Mouse (Mus musculus) neural tube, embryonic 15.5 days (tissue): Measurements from ENCODE around the gene Tfap4. TPM values are rescaled to one million over a fixed set of nuclear protein-coding genes. Genes with fewer than 3 reads are reported as not detected.
A peak's percentile ranks its signal among the peaks of the same experiment; 100 is the strongest.

Experiments used
- ATAC-seq: fragments of 200-750 bp; cut with Nextera tagmentation; 2 replicates; pipeline ENCODE4 v1.8.0; 2017; ENCODE audit warnings: mild to moderate bottlenecking, moderate TSS enrichment, moderate library complexity; ENCODE audit not compliant: low FRiP score
- H3K27ac ChIP-seq: fragments of 300-500 bp; sonication (generic); replicated peaks from 2 replicates; pipeline ENCODE4 v1.5.1; 2015; ENCODE audit warnings: mild to moderate bottlenecking, inconsistent platforms
- H3K27me3 ChIP-seq: fragments of 300-500 bp; sonication (generic); replicated peaks from 2 replicates; pipeline ENCODE4 v1.6.1; 2015; ENCODE audit warnings: inconsistent platforms
- H3K36me3 ChIP-seq: fragments of 300-500 bp; sonication (generic); 2 replicates; pipeline ENCODE4 v1.6.1; 2015; ENCODE audit warnings: inconsistent platforms
- H3K4me1 ChIP-seq: fragments of 300-500 bp; sonication (generic); 2 replicates; pipeline ENCODE4 v1.6.1; 2015; ENCODE audit warnings: inconsistent platforms
- H3K4me2 ChIP-seq: fragments of 300-500 bp; sonication (generic); 2 replicates; pipeline ENCODE4 v1.6.1; 2015; ENCODE audit warnings: inconsistent platforms, mild to moderate bottlenecking, moderate library complexity
- H3K4me3 ChIP-seq: fragments of 300-500 bp; sonication (generic); replicated peaks from 2 replicates; pipeline ENCODE4 v1.5.1; 2015; ENCODE audit warnings: mild to moderate bottlenecking, inconsistent platforms
- H3K9ac ChIP-seq: fragments of 300-500 bp; sonication (generic); replicated peaks from 2 replicates; pipeline ENCODE4 v1.6.1; 2015; ENCODE audit warnings: mild to moderate bottlenecking, inconsistent platforms
- H3K9me3 ChIP-seq: fragments of 300-500 bp; sonication (generic); replicated peaks from 2 replicates; pipeline ENCODE4 v1.6.1; 2016; ENCODE audit warnings: inconsistent platforms
- WGBS: fragments of 180-500 bp; shearing (Covaris S2); methylation state at CpG from one replicate; pipeline ENCODE4 v1.1.7; 2015; ENCODE audit warnings: mixed read lengths; 5-methylcytosine and 5-hydroxymethylcytosine counted together
- polyA plus RNA-seq: library from polyadenylated mRNA; unstranded; fragments of >200 nt; fragmentation: Nextera tagmentation; extraction: Ambion mirVana; gene quantifications from 2 replicates; pipeline ENCODE4 v1.2.1, GENCODE M21; 2015

The Tfap4 gene
- 8.6 and 12.3 TPM in 2 replicates for polyA plus RNA-seq

DNA sequence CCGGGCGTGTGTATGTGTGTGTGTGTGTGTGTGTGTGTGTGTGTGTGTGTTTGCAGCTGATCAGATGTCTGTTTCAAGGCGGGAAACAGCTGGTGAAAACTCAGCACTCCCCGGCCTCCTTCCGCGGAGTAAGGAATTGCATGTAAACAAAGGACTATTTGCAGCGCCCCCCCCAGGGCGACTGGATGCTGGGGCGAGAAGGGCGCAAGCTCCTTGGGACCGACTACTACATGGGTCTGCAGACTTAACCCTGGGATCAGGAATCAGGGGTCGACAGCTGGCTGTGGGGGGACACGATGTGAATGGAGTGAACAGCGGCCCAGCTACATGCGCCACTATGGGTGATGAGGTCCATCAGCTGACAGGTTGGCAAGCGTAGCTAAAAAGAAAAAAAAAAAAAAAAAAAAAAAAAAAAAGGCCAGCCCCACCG lies at the start of gene Tfap4:
Gene Tfap4 (minus strand): TSS at position 140 of the 430 bp plus-strand sequence.
- ATAC-seq: peak; percentile 20
- Histone ChIP-seq H3K36me3 (no peaks in the 10 kb centered on the region), H3K9me3 (no peaks in the 10 kb centered on the region), H3K9ac (peak within 1 kb of the TSS; percentile 72), H3K27me3 (no peaks in the 10 kb centered on the region), H3K4me2 (peak within 1 kb of the TSS; percentile 95), H3K4me3 (peak within 1 kb of the TSS; percentile 73), H3K27ac (peak within 1 kb of the TSS; percentile 96), H3K4me1 (peaks cover 24% of the 10 kb centered on the region)
- WGBS: 0% methylated on average over 15 of the region's 17 CpGs

DNA sequence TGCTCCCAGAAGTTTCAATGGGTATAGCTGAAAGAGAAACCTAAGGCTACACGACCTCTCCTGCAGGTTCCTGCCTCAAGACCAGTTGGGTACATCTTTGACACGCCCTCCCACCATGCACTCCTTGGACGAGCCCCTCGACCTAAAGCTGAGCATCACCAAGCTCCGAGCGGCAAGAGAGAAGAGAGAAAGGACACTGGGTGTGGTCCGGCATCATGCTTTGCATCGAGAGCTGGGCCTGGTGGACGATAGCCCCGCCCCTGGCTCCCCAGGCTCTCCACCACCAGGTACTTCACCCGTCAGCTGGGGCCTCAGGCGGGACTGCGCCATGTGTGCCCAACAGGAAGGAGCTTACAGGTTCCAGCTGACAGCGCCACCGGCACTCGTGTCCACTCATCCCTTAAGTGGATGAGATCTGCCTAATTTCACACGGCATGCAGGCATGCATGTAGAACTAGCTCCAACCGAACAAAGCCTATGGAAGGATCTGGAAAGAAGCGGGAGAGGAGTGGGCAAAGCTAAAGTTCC lies 48.9 kb upstream of the Tfap4 start:
- H3K27me3 ChIP-seq: no peaks in the 10 kb centered on the region
- WGBS: 86% methylated on average over 19 of the region's 19 CpGs

DNA sequence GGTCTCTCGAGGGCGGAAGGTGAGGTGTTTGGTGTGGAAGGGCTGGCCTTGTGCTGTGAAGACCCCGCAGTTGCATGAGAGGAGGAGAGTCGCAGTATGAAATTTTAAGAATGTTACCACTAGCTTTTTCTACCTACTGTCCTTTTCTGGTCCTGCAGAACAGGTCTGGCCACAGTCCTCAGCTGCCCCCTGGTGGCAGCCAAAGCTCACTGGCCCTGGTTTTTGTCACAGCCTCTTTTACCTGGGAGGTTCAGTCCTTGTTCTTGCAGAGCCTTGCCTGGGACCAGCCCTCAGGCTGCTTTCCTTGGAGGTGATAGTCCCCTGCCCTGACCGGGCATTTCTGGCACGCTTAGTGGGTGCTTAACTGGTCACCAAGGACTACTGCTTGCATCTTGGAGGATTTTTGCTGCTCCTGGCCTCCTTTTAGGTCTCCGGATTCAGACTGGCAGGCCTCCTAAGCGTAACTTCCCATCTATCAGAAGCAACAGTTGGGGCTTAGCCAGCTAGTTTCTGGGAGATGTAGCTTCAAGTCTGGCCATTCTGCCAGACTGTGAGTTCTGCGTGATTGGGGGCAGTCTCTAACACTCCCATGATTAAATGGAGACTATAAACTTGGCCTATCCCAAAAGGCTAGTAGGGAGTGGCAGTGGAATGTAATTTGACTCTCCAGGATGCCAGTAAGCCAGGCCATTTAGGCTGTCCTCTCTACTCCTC lies 48.3 kb upstream of the Tfap4 start:
- H3K36me3 ChIP-seq: peaks cover 35% of the 10 kb centered on the region
- ATAC-seq: peak; percentile 49
- no peaks in the 10 kb centered on the region for H3K9me3 ChIP-seq
- H3K4me3 ChIP-seq: no peak overlapping the region
- H3K27me3 ChIP-seq: no peaks in the 10 kb centered on the region
- H3K4me2 ChIP-seq: no peak overlapping the region
- no peak overlapping the region for H3K9ac ChIP-seq
- H3K4me1 ChIP-seq: peaks cover 53% of the 10 kb centered on the region
- peak overlapping the region; percentile 55 for H3K27ac ChIP-seq
- WGBS: 57% methylated on average over 9 of the region's 9 CpGs

More for the DNA sequence above, 48.9 kb upstream of the Tfap4 start:
- no peak overlapping the region for H3K4me2 ChIP-seq
- no peaks in the 10 kb centered on the region for H3K9me3 ChIP-seq
- no peak for ATAC-seq
- H3K4me3 ChIP-seq: no peak overlapping the region
- no peak overlapping the region for H3K27ac ChIP-seq
- H3K4me1 ChIP-seq: peaks cover 46% of the 10 kb centered on the region
- H3K9ac ChIP-seq: no peak overlapping the region
- peaks cover 41% of the 10 kb centered on the region for H3K36me3 ChIP-seq

DNA sequence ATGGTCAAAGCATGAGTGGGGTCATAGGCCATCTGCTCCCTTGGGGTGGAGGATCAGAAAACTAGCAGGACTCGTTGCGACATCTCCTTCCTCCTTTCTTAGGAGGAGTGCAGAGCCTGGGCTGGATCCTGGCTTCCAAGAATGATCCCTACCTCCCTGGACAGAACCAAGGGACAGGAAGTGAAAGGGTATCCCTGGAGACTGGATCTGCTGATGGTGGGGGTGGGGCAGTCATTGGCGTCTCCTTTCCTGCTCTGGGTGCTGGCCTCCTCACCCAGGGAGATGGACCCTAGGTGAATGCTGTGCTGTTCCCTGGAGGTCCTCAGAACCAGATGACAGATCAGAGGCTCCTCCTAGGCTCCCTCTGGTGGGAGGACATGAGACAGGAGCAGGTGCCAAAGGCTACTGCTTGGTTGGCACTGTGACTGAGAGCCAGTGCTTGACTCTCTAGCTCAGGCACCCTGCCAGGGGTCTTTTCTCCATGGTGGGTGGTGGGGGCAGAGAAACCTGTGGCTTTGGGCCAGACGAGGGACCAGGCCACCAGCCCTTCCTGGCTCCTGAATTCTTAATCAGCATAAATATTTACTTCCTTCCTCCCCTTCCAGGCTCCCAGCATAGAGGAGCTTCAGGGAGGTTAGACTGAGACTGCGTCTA lies 46.9 kb upstream of the Tfap4 start:
- H3K9me3 ChIP-seq: no peaks in the 10 kb centered on the region
- H3K36me3 ChIP-seq: peaks cover 23% of the 10 kb centered on the region
- no peak overlapping the region for H3K4me2 ChIP-seq
- no peak overlapping the region for H3K9ac ChIP-seq
- H3K27ac ChIP-seq: peak overlapping the region; percentile 37; the same call in 1 of the 2 replicates
- H3K27me3 ChIP-seq: no peaks in the 10 kb centered on the region
- no peak overlapping the region for H3K4me3 ChIP-seq
- peak; percentile 11; the same call in 1 of the 2 replicates for ATAC-seq
- WGBS: 44% methylated on average over 5 of the region's 5 CpGs
- H3K4me1 ChIP-seq: peaks cover 65% of the 10 kb centered on the region

DNA sequence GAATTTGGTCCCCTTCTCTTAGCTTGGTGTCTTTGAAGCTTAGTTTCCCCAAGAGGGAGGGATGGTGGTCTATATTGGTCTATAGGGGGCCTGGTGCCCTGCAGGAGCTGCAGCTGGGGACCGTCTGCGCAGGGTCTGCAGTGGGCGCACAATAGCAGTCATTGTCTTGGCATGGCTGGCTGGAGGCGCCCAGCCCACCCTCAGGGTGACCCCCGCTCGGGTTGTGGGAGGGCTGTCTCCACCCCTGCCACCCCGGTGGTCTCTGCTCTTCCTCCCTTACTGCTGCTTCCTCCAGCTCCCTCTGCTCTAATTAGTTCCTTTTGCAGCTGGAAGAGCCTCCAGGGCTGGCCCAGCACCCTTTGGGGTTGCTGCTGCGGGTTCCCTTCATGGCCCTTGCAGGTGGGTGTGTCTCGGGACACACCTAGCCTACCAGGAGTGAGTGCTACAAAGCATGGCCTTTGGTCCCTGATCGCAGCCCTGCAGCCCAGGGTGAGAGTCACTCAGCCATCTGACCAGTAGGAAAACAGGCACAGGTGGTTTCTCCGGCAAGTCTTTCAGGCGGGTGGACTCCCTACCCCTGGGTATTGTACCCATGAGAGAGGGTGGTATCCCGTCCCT lies 46.0 kb upstream of the Tfap4 start:
- peaks cover 17% of the 10 kb centered on the region for H3K36me3 ChIP-seq
- no peaks in the 10 kb centered on the region for H3K9me3 ChIP-seq
- WGBS: 41% methylated on average over 13 of the region's 13 CpGs
- no peak for ATAC-seq
- H3K4me3 ChIP-seq: no peak overlapping the region
- no peak overlapping the region for H3K9ac ChIP-seq
- H3K27ac ChIP-seq: no peak overlapping the region
- H3K4me2 ChIP-seq: no peak overlapping the region
- peaks cover 73% of the 10 kb centered on the region for H3K4me1 ChIP-seq
- H3K27me3 ChIP-seq: no peaks in the 10 kb centered on the region

DNA sequence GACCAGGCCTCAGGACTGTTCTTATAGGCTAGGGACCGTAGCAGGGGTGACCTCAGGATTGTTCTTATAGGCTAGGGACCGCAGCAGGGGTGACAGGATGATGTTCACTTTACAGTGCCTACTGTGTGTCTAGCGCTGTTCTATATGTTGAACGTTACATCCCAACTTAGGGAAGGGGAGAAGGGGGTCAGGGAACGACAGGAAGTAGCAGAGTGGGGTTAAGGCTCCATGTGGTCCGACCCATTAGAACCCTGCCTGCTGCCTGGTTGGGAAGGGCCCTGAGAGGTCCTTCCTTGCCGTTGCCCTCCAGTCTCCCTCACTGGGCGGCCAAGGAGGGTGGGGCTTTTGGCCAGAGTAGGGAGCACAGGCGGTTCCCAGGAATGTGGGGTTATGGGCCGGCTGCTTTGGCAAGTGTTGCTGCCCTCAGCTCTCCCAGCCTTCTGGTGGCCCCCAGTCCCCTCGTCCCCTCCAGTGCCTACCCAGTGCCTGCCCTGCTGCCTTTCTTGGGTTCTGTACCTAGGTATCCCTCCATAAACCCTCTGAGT lies 44.7 kb upstream of the Tfap4 start:
- 70% methylated on average over 11 of the region's 11 CpGs for WGBS
- no peaks in the 10 kb centered on the region for H3K27me3 ChIP-seq
- H3K36me3 ChIP-seq: peaks cover 5% of the 10 kb centered on the region
- ATAC-seq: no peak
- no peak overlapping the region for H3K4me3 ChIP-seq
- H3K9ac ChIP-seq: no peak overlapping the region
- no peak overlapping the region for H3K27ac ChIP-seq
- H3K4me1 ChIP-seq: peaks cover 85% of the 10 kb centered on the region
- H3K4me2 ChIP-seq: no peak overlapping the region
- no peaks in the 10 kb centered on the region for H3K9me3 ChIP-seq

DNA sequence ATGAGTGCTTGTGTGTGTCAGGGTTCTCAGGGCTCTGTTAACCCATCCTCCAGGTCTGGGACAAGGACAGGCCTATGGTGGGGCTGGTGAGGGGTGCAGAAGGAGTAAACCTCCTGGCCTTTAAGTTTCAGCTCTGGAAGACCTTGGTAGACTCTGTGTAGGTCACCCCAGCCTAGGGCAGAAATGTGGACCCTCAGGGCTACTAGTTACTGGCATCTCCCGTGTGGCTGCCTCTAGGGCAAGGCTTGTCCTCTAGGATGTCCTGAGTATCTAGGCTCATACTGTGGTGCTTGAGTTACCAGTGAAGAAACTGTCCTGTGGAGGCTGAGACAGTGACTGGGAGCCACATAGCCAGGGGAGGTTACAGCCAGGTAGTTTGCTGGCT lies 43.8 kb upstream of the Tfap4 start:
- Histone ChIP-seq H3K4me1 (peaks cover 90% of the 10 kb centered on the region), H3K9ac (no peak overlapping the region; the same call in 1 of the 2 replicates), H3K9me3 (no peaks in the 10 kb centered on the region), H3K27ac (0 out of 2 replicates have a peak overlapping the region, but pooled peaks have one; percentile 18), H3K36me3 (no peaks in the 10 kb centered on the region), H3K4me3 (no peak overlapping the region), H3K4me2 (no peak overlapping the region), H3K27me3 (no peaks in the 10 kb centered on the region)
- no peak for ATAC-seq
- 68% methylated on average over 1 of the region's 1 CpGs for WGBS

DNA sequence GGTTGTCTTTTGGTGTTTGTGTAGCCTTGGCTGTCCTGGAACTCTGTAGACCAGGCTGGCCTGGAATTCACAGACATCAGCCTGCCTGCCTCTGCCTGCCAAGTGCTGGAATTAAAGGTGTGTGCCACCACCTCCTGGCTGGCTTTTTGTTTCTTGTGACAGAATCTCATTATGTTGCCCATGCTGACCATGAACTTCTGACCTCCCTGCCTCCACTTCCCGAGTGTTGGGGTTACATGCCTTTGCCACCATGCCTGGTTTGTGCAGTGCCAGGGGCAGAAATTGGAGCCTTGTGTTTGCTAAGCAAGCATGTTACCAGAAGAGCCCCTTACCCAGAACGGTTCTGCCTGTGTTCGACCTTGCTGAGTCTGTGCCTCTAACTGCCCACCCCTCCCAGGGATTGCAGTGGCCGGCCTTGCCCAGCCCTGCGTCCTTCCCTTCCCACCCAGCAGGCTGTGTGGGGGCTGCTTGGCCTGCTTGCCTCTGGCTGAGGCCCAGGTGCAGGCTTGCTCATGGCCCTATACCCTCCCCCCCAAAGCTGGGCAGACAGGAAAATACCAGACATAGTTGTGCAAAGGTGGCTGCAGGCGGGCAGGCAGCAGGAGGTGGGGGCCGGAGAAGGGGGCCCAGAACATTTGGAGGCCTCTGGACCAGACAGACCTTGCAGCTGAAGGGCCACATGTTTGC lies 43.3 kb upstream of the Tfap4 start:
- H3K9ac ChIP-seq: peak overlapping the region; percentile 20; the same call in 1 of the 2 replicates
- no peaks in the 10 kb centered on the region for H3K9me3 ChIP-seq
- H3K4me2 ChIP-seq: no peak overlapping the region
- no peak overlapping the region for H3K4me3 ChIP-seq
- no peaks in the 10 kb centered on the region for H3K36me3 ChIP-seq
- H3K27ac ChIP-seq: peak overlapping the region; percentile 18; the same call in 1 of the 2 replicates
- peaks cover 95% of the 10 kb centered on the region for H3K4me1 ChIP-seq
- ATAC-seq: no peak
- WGBS: 34% methylated on average over 7 of the region's 7 CpGs
- H3K27me3 ChIP-seq: no peaks in the 10 kb centered on the region

DNA sequence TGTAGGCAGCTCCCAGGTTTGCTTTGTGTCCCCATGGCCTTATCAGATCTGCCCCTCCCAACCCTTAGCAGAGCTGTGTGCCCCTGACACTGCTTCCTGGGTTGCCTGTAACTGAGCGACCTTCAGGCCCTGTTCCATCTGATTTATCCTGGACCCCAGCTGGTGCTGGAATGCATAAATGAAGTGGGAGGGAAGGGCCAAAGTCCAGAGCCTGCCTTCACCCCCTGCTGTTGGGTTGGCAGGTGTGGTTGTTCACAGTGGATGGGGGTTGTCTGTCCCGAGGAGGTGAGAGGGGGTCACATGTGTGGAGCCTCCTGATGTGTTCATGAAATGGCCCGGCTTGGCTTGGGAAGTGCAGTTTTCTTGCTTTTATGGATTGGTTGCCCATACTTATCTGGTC lies 42.5 kb upstream of the Tfap4 start:
- Histone ChIP-seq H3K36me3 (no peaks in the 10 kb centered on the region), H3K27me3 (no peaks in the 10 kb centered on the region), H3K4me2 (no peak overlapping the region), H3K4me3 (no peak overlapping the region), H3K4me1 (peaks cover 96% of the 10 kb centered on the region), H3K27ac (no peak overlapping the region; the same call in 1 of the 2 replicates), H3K9me3 (no peaks in the 10 kb centered on the region), H3K9ac (no peak overlapping the region)
- ATAC-seq: no peak
- 16% methylated on average over 3 of the region's 3 CpGs for WGBS

DNA sequence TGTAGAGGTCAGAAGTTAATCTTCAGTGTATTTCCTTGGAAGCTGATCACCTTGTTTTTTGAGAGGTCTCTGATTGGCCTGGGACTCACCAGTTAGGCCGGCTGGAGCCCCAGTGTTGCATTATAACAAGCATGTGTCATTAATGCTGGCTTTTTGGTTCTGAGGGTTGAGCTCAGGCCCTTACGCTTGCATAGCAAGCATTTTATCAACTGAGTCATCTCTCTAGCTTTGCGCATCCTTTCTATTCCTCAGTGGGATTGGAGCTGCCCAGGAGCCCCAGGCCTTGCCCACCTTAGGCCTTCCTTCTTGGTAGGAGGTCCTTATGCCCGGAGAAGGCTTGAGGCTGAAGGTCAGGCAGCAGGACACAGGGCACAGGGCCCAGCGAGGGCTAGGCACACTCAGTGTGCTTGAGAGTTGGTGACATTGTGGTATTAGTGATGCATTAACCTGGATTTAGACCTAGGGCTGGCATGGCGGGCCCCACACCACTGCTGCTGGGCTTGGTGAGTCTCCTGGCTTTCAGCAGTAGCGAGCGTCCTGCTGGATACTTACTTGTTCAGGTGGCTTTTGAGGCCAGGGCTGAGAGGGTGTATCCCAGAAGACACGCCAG lies 41.2 kb upstream of the Tfap4 start:
- Histone ChIP-seq H3K27me3 (no peaks in the 10 kb centered on the region), H3K27ac (no peak overlapping the region), H3K36me3 (no peaks in the 10 kb centered on the region), H3K4me1 (peaks cover 96% of the 10 kb centered on the region), H3K4me3 (no peak overlapping the region), H3K4me2 (no peak overlapping the region), H3K9me3 (no peaks in the 10 kb centered on the region), H3K9ac (no peak overlapping the region)
- ATAC-seq: no peak
- WGBS: 84% methylated on average over 9 of the region's 9 CpGs

DNA sequence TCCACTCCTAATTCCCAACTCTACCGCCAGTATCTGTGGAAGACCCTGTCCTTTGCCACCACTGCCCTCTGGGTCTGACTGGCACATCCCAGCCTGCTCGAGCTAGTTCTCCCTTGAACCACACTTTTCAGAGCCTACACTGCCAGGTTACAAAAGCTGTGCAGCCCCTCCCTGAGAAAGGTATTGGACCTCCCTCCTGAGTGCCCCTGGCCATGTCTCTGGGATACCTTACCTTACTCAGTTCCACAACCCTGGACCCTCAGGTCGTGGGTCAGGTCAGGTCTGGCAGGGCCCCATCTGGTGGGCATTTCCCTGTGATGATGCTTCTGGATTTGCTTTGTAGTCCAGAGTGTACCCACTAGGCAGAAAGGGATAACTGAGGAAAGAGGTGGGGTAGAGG lies 40.0 kb upstream of the Tfap4 start:
- H3K4me3 ChIP-seq: no peak overlapping the region
- H3K9ac ChIP-seq: no peak overlapping the region
- H3K27me3 ChIP-seq: no peaks in the 10 kb centered on the region
- no peak for ATAC-seq
- no peaks in the 10 kb centered on the region for H3K36me3 ChIP-seq
- 85% methylated on average over 3 of the region's 3 CpGs for WGBS
- no peaks in the 10 kb centered on the region for H3K9me3 ChIP-seq
- H3K27ac ChIP-seq: no peak overlapping the region; the same call in 1 of the 2 replicates
- peaks cover 93% of the 10 kb centered on the region for H3K4me1 ChIP-seq
- no peak overlapping the region for H3K4me2 ChIP-seq
